Mouse (Mus musculus) thymus, postnatal 0 days (tissue): ENCODE results near the gene Ndufs1. TPM values are rescaled to one million over a fixed set of nuclear protein-coding genes. Genes with fewer than 3 reads are reported as not detected.

Experiments
- DNase-seq: peaks from one replicate; pipeline ENCODE4 v3.0.0-alpha.2; 2015; ENCODE audit warnings: low spot score
- microRNA-seq: library from miRNA; unstranded; fragments of <30 nt; microRNA quantifications from one replicate; pipeline ENCODE4, GENCODE M21; 2016; ENCODE audit warnings: borderline number of aligned reads
- polyA plus RNA-seq: library from polyadenylated mRNA; unstranded; fragments of >200 nt; fragmentation: Nextera tagmentation; extraction: Ambion mirVana; gene quantifications from 2 replicates; pipeline ENCODE4 v1.2.1, GENCODE M21; 2015

Gene Ndufs1
- polyA plus RNA-seq, 1 experiment from 2014 or later = 108 TPM

GRCm38 (mm10) chr1:63119675-63120074 lies 57.0 kb downstream of the Ndufs1 start:
- DNase-seq = no peak

GRCm38 (mm10) chr1:63115540-63115939 lies 61.1 kb downstream of the Ndufs1 start:
- no peak for DNase-seq

GRCm38 (mm10) chr1:63115096-63115495 lies 61.5 kb downstream of the Ndufs1 start:
- DNase-seq = peak; percentile 7

- DNase-seq = peak; percentile 90
These were observed 62.4 kb downstream of the Ndufs1 start, which contains the start of gene Ino80d for GRCm38 (mm10) chr1:63114136-63114781. Gene Ino80d (minus strand): TSS chr1:63114667.

GRCm38 (mm10) chr1:63113274-63114135 lies 63.1 kb downstream of the Ndufs1 start:
- DNase-seq = peak; percentile 56

GRCm38 (mm10) chr1:63112865-63113261 lies 63.8 kb downstream of the Ndufs1 start:
- peak; percentile 35 for DNase-seq

- peak; percentile 39 for DNase-seq
These were observed 64.3 kb downstream of the Ndufs1 start for GRCm38 (mm10) chr1:63112151-63112864.

- peak; percentile 51 for DNase-seq
These were observed 65.9 kb downstream of the Ndufs1 start for GRCm38 (mm10) chr1:63110536-63111285.

GRCm38 (mm10) chr1:63107614-63108327 lies 68.9 kb downstream of the Ndufs1 start:
- DNase-seq = no peak

- no peak for DNase-seq
These were observed 73.7 kb downstream of the Ndufs1 start for GRCm38 (mm10) chr1:63102758-63103451.

GRCm38 (mm10) chr1:63100196-63100595 lies 76.4 kb downstream of the Ndufs1 start:
- no peak for DNase-seq

- no peak for DNase-seq
These were observed 77.8 kb downstream of the Ndufs1 start for GRCm38 (mm10) chr1:63098831-63099230.

- no peak for DNase-seq
These were observed 80.6 kb downstream of the Ndufs1 start for GRCm38 (mm10) chr1:63096071-63096470.

Small RNA genes lying within 50 kb of the gene (microRNA-seq; reads per million reads assigned to microRNA genes)
- gene Gm24557 (not detected), gene Gm27512 (not detected)

Other genes starting within 250 kb of the Ndufs1 start
- gene Ino80d, start 62.2 kb downstream of the Ndufs1 start, polyA plus RNA-seq = 7.0 and 9.2 TPM in 2 replicates
- gene Eef1b2, start within 50 bp of the Ndufs1 start, polyA plus RNA-seq = 640 and 651 TPM in 2 replicates
- gene Gpr1, start 37.7 kb upstream of the Ndufs1 start, polyA plus RNA-seq = 0.31 and 0.44 TPM in 2 replicates
- 0.32 and 0.34 TPM in 2 replicates for gene Zdbf2, start 96.4 kb upstream of the Ndufs1 start, polyA plus RNA-seq